Mouse (Mus musculus): ENCODE measurements around the gene Crocc2. TPM values are rescaled to one million over a fixed set of nuclear protein-coding genes. Genes with fewer than 3 reads are reported as not detected.

The Crocc2 gene
- polyA plus RNA-seq, 1 experiment from 2014 or later, result 0.18 TPM

GRCm38 (mm10) chr1:93197916-93198315 lies 29.4 kb downstream of the Crocc2 start:
- H3K4me1 ChIP-seq (ENCODE audit: control insufficient read depth, insufficient read depth, low read length), result no peaks in the 10 kb centered on the region
- no peak overlapping the region for H3K27ac ChIP-seq (ENCODE audit: low read length)
- no peak overlapping the region for H3K9ac ChIP-seq (ENCODE audit: low read length)
- 91% methylated on average over 3 of the region's 3 CpGs for WGBS
- H3K4me2 ChIP-seq (ENCODE audit: low read depth, low read length), result no peak overlapping the region
- H3K9me3 ChIP-seq (replicated peaks; ENCODE audit: control insufficient read depth, low read length), result no peaks in the 10 kb centered on the region
- no peaks in the 10 kb centered on the region for H3K27me3 ChIP-seq (ENCODE audit: control insufficient read depth, insufficient read depth, low read length)
- H3K4me3 ChIP-seq (replicated peaks; ENCODE audit: low read length), result no peak overlapping the region
- ATAC-seq (ENCODE audit: insufficient read depth, low FRiP score), result no peak
- H3K36me3 ChIP-seq (ENCODE audit: control insufficient read depth, insufficient read depth, low read length), result no peaks in the 10 kb centered on the region

GRCm38 (mm10) chr1:93206277-93206970 lies 37.9 kb downstream of the Crocc2 start:
- Histone ChIP-seq H3K27me3 (ENCODE audit: control insufficient read depth, insufficient read depth, low read length) (no peaks in the 10 kb centered on the region), H3K4me3 (replicated peaks; ENCODE audit: low read length) (no peak overlapping the region), H3K4me2 (ENCODE audit: low read depth, low read length) (no peak overlapping the region), H3K36me3 (ENCODE audit: control insufficient read depth, insufficient read depth, low read length) (no peaks in the 10 kb centered on the region), H3K9me3 (replicated peaks; ENCODE audit: control insufficient read depth, low read length) (no peaks in the 10 kb centered on the region), H3K9ac (ENCODE audit: low read length) (no peak overlapping the region), H3K27ac (ENCODE audit: low read length) (no peak overlapping the region), H3K4me1 (ENCODE audit: control insufficient read depth, insufficient read depth, low read length) (peaks cover 22% of the 10 kb centered on the region)
- ATAC-seq (ENCODE audit: insufficient read depth, low FRiP score), result no peak
- 59% methylated on average over 12 of the region's 12 CpGs for WGBS

- no peak for ATAC-seq (ENCODE audit: insufficient read depth, low FRiP score)
- peaks cover 28% of the 10 kb centered on the region for H3K4me1 ChIP-seq (ENCODE audit: control insufficient read depth, insufficient read depth, low read length)
These were observed 39.1 kb downstream of the Crocc2 start for GRCm38 (mm10) chr1:93207536-93208064.

GRCm38 (mm10) chr1:93210213-93210641 lies 41.7 kb downstream of the Crocc2 start:
- H3K27ac ChIP-seq (ENCODE audit: low read length), result peak overlapping the region; percentile 82
- no peaks in the 10 kb centered on the region for H3K27me3 ChIP-seq (ENCODE audit: control insufficient read depth, insufficient read depth, low read length)
- WGBS, result 10% methylated on average over 9 of the region's 9 CpGs
- peaks cover 28% of the 10 kb centered on the region for H3K4me1 ChIP-seq (ENCODE audit: control insufficient read depth, insufficient read depth, low read length)
- peak; percentile 85 for ATAC-seq (ENCODE audit: insufficient read depth, low FRiP score)
- H3K4me3 ChIP-seq (replicated peaks; ENCODE audit: low read length), result no peak overlapping the region
- H3K36me3 ChIP-seq (ENCODE audit: control insufficient read depth, insufficient read depth, low read length), result no peaks in the 10 kb centered on the region
- H3K9ac ChIP-seq (ENCODE audit: low read length), result no peak overlapping the region
- no peaks in the 10 kb centered on the region for H3K9me3 ChIP-seq (replicated peaks; ENCODE audit: control insufficient read depth, low read length)
- 0 out of 2 replicates have a peak overlapping the region, but pooled peaks have one; percentile 20 for H3K4me2 ChIP-seq (ENCODE audit: low read depth, low read length)

More at GRCm38 (mm10) chr1:93207536-93208064, 39.1 kb downstream of the Crocc2 start:
- Histone ChIP-seq H3K4me3 (replicated peaks; ENCODE audit: low read length) (no peak overlapping the region), H3K36me3 (ENCODE audit: control insufficient read depth, insufficient read depth, low read length) (no peaks in the 10 kb centered on the region), H3K27ac (ENCODE audit: low read length) (no peak overlapping the region), H3K27me3 (ENCODE audit: control insufficient read depth, insufficient read depth, low read length) (no peaks in the 10 kb centered on the region), H3K9ac (ENCODE audit: low read length) (no peak overlapping the region), H3K9me3 (replicated peaks; ENCODE audit: control insufficient read depth, low read length) (no peaks in the 10 kb centered on the region), H3K4me2 (ENCODE audit: low read depth, low read length) (no peak overlapping the region)
- WGBS, result 88% methylated on average over 4 of the region's 4 CpGs

- ATAC-seq (ENCODE audit: insufficient read depth, low FRiP score), result 0 out of 2 replicates have a peak, but pooled peaks have one; percentile 8
- Histone ChIP-seq H3K4me3 (replicated peaks; ENCODE audit: low read length) (no peak overlapping the region), H3K36me3 (ENCODE audit: control insufficient read depth, insufficient read depth, low read length) (no peaks in the 10 kb centered on the region), H3K27me3 (ENCODE audit: control insufficient read depth, insufficient read depth, low read length) (no peaks in the 10 kb centered on the region), H3K9me3 (replicated peaks; ENCODE audit: control insufficient read depth, low read length) (no peaks in the 10 kb centered on the region), H3K27ac (ENCODE audit: low read length) (peak overlapping the region; percentile 82), H3K9ac (ENCODE audit: low read length) (no peak overlapping the region), H3K4me1 (ENCODE audit: control insufficient read depth, insufficient read depth, low read length) (peaks cover 28% of the 10 kb centered on the region), H3K4me2 (ENCODE audit: low read depth, low read length) (no peak overlapping the region)
- WGBS, result 67% methylated on average over 11 of the region's 11 CpGs
These were observed 42.5 kb downstream of the Crocc2 start for GRCm38 (mm10) chr1:93211019-93211418.

GRCm38 (mm10) chr1:93211549-93212220 lies 43.2 kb downstream of the Crocc2 start:
- Histone ChIP-seq H3K36me3 (ENCODE audit: control insufficient read depth, insufficient read depth, low read length) (no peaks in the 10 kb centered on the region), H3K27ac (ENCODE audit: low read length) (peak overlapping the region; percentile 82), H3K9me3 (replicated peaks; ENCODE audit: control insufficient read depth, low read length) (no peaks in the 10 kb centered on the region), H3K4me3 (replicated peaks; ENCODE audit: low read length) (no peak overlapping the region), H3K27me3 (ENCODE audit: control insufficient read depth, insufficient read depth, low read length) (no peaks in the 10 kb centered on the region), H3K9ac (ENCODE audit: low read length) (peak overlapping the region; percentile 40; the same call in 1 of the 2 replicates), H3K4me1 (ENCODE audit: control insufficient read depth, insufficient read depth, low read length) (peaks cover 28% of the 10 kb centered on the region), H3K4me2 (ENCODE audit: low read depth, low read length) (no peak overlapping the region)
- peak; percentile 30; the same call in 1 of the 2 replicates for ATAC-seq (ENCODE audit: insufficient read depth, low FRiP score)
- 35% methylated on average over 10 of the region's 10 CpGs for WGBS

GRCm38 (mm10) chr1:93212441-93212840 lies 43.9 kb downstream of the Crocc2 start:
- no peak overlapping the region for H3K4me2 ChIP-seq (ENCODE audit: low read depth, low read length)
- peaks cover 28% of the 10 kb centered on the region for H3K4me1 ChIP-seq (ENCODE audit: control insufficient read depth, insufficient read depth, low read length)
- no peaks in the 10 kb centered on the region for H3K36me3 ChIP-seq (ENCODE audit: control insufficient read depth, insufficient read depth, low read length)
- H3K9me3 ChIP-seq (replicated peaks; ENCODE audit: control insufficient read depth, low read length), result no peaks in the 10 kb centered on the region
- no peak overlapping the region for H3K9ac ChIP-seq (ENCODE audit: low read length)
- 76% methylated on average over 7 of the region's 7 CpGs for WGBS
- H3K27me3 ChIP-seq (ENCODE audit: control insufficient read depth, insufficient read depth, low read length), result no peaks in the 10 kb centered on the region
- H3K4me3 ChIP-seq (replicated peaks; ENCODE audit: low read length), result no peak overlapping the region
- peak overlapping the region; percentile 82 for H3K27ac ChIP-seq (ENCODE audit: low read length)
- no peak for ATAC-seq (ENCODE audit: insufficient read depth, low FRiP score)

- no peak for ATAC-seq (ENCODE audit: insufficient read depth, low FRiP score)
- no peak overlapping the region for H3K4me3 ChIP-seq (replicated peaks; ENCODE audit: low read length)
- H3K4me2 ChIP-seq (ENCODE audit: low read depth, low read length), result no peak overlapping the region
- H3K9ac ChIP-seq (ENCODE audit: low read length), result no peak overlapping the region
- H3K27me3 ChIP-seq (ENCODE audit: control insufficient read depth, insufficient read depth, low read length), result no peaks in the 10 kb centered on the region; the same call in 1 of the 2 replicates
- no peaks in the 10 kb centered on the region for H3K36me3 ChIP-seq (ENCODE audit: control insufficient read depth, insufficient read depth, low read length)
- no peaks in the 10 kb centered on the region for H3K9me3 ChIP-seq (replicated peaks; ENCODE audit: control insufficient read depth, low read length)
- peaks cover 24% of the 10 kb centered on the region for H3K4me1 ChIP-seq (ENCODE audit: control insufficient read depth, insufficient read depth, low read length)
- whole genome bisulfite sequencing, result 56% methylated on average over 5 of the region's 5 CpGs
- no peak overlapping the region for H3K27ac ChIP-seq (ENCODE audit: low read length)
These were observed 46.1 kb downstream of the Crocc2 start for GRCm38 (mm10) chr1:93214612-93215011.
